Mouse (Mus musculus): Measurements from ENCODE around the gene Erbb4. TPM values are rescaled to one million over a fixed set of nuclear protein-coding genes. Genes with fewer than 3 reads are reported as not detected.

The Erbb4 gene
- polyA plus RNA-seq, 1 experiment from 2014 or later = 0.21 TPM

- DNase-seq (ENCODE audit: low spot score) (no peak), ATAC-seq (ENCODE audit: insufficient number of reproducible peaks, low FRiP score, low TSS enrichment, low read depth) (no peak)
- WGBS = 74% methylated on average over 5 of the region's 5 CpGs
- Histone ChIP-seq H3K4me1 (ENCODE audit: control insufficient read depth, insufficient read depth, low read length) (no peaks in the 10 kb centered on the region), H3K4me2 (ENCODE audit: low read depth, severe bottlenecking) (no peak overlapping the region), H3K27me3 (ENCODE audit: control insufficient read depth, insufficient read depth, low read length) (no peaks in the 10 kb centered on the region), H3K27ac (replicated peaks; ENCODE audit: low read depth, low read length) (no peak overlapping the region), H3K9ac (ENCODE audit: low read length) (no peak overlapping the region), H3K36me3 (ENCODE audit: control insufficient read depth, insufficient read depth, low read length) (no peaks in the 10 kb centered on the region), H3K4me3 (ENCODE audit: low read depth, low read length) (no peak overlapping the region), H3K9me3 (ENCODE audit: control insufficient read depth, low read length) (no peaks in the 10 kb centered on the region)
Observed at GRCm38 (mm10) chr1:68115721-68116120, 992.1 kb downstream of the Erbb4 start.

- no peak overlapping the region for H3K9ac ChIP-seq (ENCODE audit: low read length)
- no peaks in the 10 kb centered on the region for H3K4me1 ChIP-seq (ENCODE audit: control insufficient read depth, insufficient read depth, low read length)
- no peaks in the 10 kb centered on the region for H3K27me3 ChIP-seq (ENCODE audit: control insufficient read depth, insufficient read depth, low read length)
- no peaks in the 10 kb centered on the region for H3K9me3 ChIP-seq (ENCODE audit: control insufficient read depth, low read length)
- H3K4me2 ChIP-seq (ENCODE audit: low read depth, severe bottlenecking) = no peak overlapping the region
- H3K4me3 ChIP-seq (ENCODE audit: low read depth, low read length) = no peak overlapping the region
- no peaks in the 10 kb centered on the region for H3K36me3 ChIP-seq (ENCODE audit: control insufficient read depth, insufficient read depth, low read length)
- WGBS = 58% methylated on average over 3 of the region's 3 CpGs
- ATAC-seq (ENCODE audit: insufficient number of reproducible peaks, low FRiP score, low TSS enrichment, low read depth) (peak; percentile 31; the same call in 1 of the 2 replicates), DNase-seq (ENCODE audit: low spot score) (peak; percentile 49)
- no peak overlapping the region for H3K27ac ChIP-seq (replicated peaks; ENCODE audit: low read depth, low read length)
Observed at GRCm38 (mm10) chr1:68106543-68106860, 1001.4 kb downstream of the Erbb4 start.

GRCm38 (mm10) chr1:68105834-68106542 is 1001.9 kb downstream of the Erbb4 start:
- Histone ChIP-seq H3K36me3 (ENCODE audit: control insufficient read depth, insufficient read depth, low read length) (no peaks in the 10 kb centered on the region), H3K27me3 (ENCODE audit: control insufficient read depth, insufficient read depth, low read length) (no peaks in the 10 kb centered on the region), H3K9ac (ENCODE audit: low read length) (no peak overlapping the region), H3K4me2 (ENCODE audit: low read depth, severe bottlenecking) (no peak overlapping the region), H3K4me3 (ENCODE audit: low read depth, low read length) (no peak overlapping the region), H3K27ac (replicated peaks; ENCODE audit: low read depth, low read length) (no peak overlapping the region), H3K9me3 (ENCODE audit: control insufficient read depth, low read length) (no peaks in the 10 kb centered on the region), H3K4me1 (ENCODE audit: control insufficient read depth, insufficient read depth, low read length) (no peaks in the 10 kb centered on the region)
- WGBS = 49% methylated on average over 7 of the region's 7 CpGs
- no peak for DNase-seq (ENCODE audit: low spot score)
- ATAC-seq (ENCODE audit: insufficient number of reproducible peaks, low FRiP score, low TSS enrichment, low read depth) = 0 out of 2 replicates have a peak, but pooled peaks have one; percentile 26

GRCm38 (mm10) chr1:68089623-68090022 is 1018.2 kb downstream of the Erbb4 start:
- DNase-seq (ENCODE audit: low spot score) (no peak), ATAC-seq (ENCODE audit: insufficient number of reproducible peaks, low FRiP score, low TSS enrichment, low read depth) (no peak)
- H3K36me3 ChIP-seq (ENCODE audit: control insufficient read depth, insufficient read depth, low read length) = no peaks in the 10 kb centered on the region
- H3K9me3 ChIP-seq (ENCODE audit: control insufficient read depth, low read length) = no peaks in the 10 kb centered on the region
- H3K4me3 ChIP-seq (ENCODE audit: low read depth, low read length) = no peak overlapping the region
- WGBS = 74% methylated on average over 1 of the region's 1 CpGs
- no peak overlapping the region for H3K27ac ChIP-seq (replicated peaks; ENCODE audit: low read depth, low read length)
- H3K4me2 ChIP-seq (ENCODE audit: low read depth, severe bottlenecking) = no peak overlapping the region
- no peaks in the 10 kb centered on the region for H3K27me3 ChIP-seq (ENCODE audit: control insufficient read depth, insufficient read depth, low read length)
- H3K4me1 ChIP-seq (ENCODE audit: control insufficient read depth, insufficient read depth, low read length) = no peaks in the 10 kb centered on the region
- H3K9ac ChIP-seq (ENCODE audit: low read length) = no peak overlapping the region

DNA sequence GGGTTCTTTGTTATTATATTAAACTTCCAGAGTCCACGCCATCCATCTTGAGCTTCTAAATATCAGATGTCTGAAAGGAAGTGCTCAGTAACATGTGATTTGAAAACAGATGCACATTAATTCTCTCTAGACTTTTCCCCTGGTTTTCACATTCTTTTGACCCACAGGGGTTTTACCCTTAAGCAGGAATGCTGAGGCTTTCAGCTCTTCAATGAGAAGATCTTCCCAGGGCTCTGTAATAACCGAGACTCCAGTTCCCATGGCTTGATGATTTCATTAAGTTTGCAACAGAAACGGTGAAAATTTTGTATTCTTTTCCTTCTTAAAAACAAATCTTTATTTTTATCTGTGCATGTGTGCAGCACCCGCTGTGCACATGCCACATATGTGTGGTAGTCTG is 1051.4 kb downstream of the Erbb4 start:
- H3K36me3 ChIP-seq (ENCODE audit: control insufficient read depth, insufficient read depth, low read length) = no peaks in the 10 kb centered on the region
- H3K27ac ChIP-seq (replicated peaks; ENCODE audit: low read depth, low read length) = no peak overlapping the region
- WGBS = 81% methylated on average over 4 of the region's 4 CpGs
- DNase-seq (ENCODE audit: low spot score) = no peak
- H3K4me2 ChIP-seq (ENCODE audit: low read depth, severe bottlenecking) = no peak overlapping the region
- H3K9ac ChIP-seq (ENCODE audit: low read length) = no peak overlapping the region
- H3K4me3 ChIP-seq (ENCODE audit: low read depth, low read length) = no peak overlapping the region
- H3K4me1 ChIP-seq (ENCODE audit: control insufficient read depth, insufficient read depth, low read length) = no peaks in the 10 kb centered on the region
- no peaks in the 10 kb centered on the region for H3K9me3 ChIP-seq (ENCODE audit: control insufficient read depth, low read length)
- no peak for ATAC-seq (ENCODE audit: insufficient number of reproducible peaks, low FRiP score, low TSS enrichment, low read depth)
- H3K27me3 ChIP-seq (ENCODE audit: control insufficient read depth, insufficient read depth, low read length) = no peaks in the 10 kb centered on the region

DNA sequence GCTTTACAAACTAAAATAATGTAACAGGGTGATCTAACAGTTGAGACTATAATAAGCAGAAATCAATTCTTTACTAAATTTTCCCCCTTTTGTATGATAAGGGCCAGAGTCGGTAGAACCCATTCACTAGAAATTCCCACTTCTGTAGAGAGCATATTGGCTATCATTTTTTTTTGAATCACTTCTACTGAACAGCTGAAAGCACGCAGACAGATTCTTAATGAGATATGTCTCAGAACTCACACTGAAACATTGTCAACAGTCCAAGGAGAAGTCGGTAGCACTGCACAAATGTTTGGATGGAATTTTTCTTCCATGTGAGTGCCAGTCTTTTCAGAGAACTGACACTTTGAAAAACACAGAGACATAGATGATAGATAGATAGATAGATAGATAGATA is 1053.1 kb downstream of the Erbb4 start:
- no peak overlapping the region for H3K4me3 ChIP-seq (ENCODE audit: low read depth, low read length)
- 89% methylated on average over 3 of the region's 3 CpGs for WGBS
- ATAC-seq (ENCODE audit: insufficient number of reproducible peaks, low FRiP score, low TSS enrichment, low read depth) = no peak
- no peak overlapping the region for H3K27ac ChIP-seq (replicated peaks; ENCODE audit: low read depth, low read length)
- no peaks in the 10 kb centered on the region for H3K27me3 ChIP-seq (ENCODE audit: control insufficient read depth, insufficient read depth, low read length)
- no peaks in the 10 kb centered on the region for H3K36me3 ChIP-seq (ENCODE audit: control insufficient read depth, insufficient read depth, low read length)
- no peaks in the 10 kb centered on the region for H3K9me3 ChIP-seq (ENCODE audit: control insufficient read depth, low read length)
- no peak for DNase-seq (ENCODE audit: low spot score)
- no peak overlapping the region for H3K4me2 ChIP-seq (ENCODE audit: low read depth, severe bottlenecking)
- no peak overlapping the region for H3K9ac ChIP-seq (ENCODE audit: low read length)
- H3K4me1 ChIP-seq (ENCODE audit: control insufficient read depth, insufficient read depth, low read length) = no peaks in the 10 kb centered on the region

DNA sequence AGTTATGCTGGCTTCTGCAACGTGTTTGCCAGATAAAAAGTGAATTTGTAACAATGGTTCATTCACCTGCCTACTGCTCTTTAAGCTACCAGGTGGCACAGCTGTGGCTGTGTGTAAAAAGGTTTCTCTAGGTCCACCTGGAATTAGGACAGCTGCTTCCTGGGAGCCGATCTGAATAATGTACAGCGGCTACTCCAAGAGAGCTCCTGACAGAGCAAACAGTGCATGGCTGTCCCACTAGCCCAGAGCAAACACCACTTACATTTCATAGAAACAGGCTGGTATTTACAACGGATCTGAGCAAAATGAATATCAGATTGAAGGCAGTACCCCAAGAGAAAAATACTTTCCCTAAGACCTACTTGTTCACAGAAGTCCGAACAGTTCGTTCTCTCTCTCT is 1058.0 kb downstream of the Erbb4 start:
- Histone ChIP-seq H3K4me2 (ENCODE audit: low read depth, severe bottlenecking) (no peak overlapping the region), H3K27me3 (ENCODE audit: control insufficient read depth, insufficient read depth, low read length) (no peaks in the 10 kb centered on the region), H3K4me1 (ENCODE audit: control insufficient read depth, insufficient read depth, low read length) (no peaks in the 10 kb centered on the region), H3K9me3 (ENCODE audit: control insufficient read depth, low read length) (no peaks in the 10 kb centered on the region), H3K36me3 (ENCODE audit: control insufficient read depth, insufficient read depth, low read length) (no peaks in the 10 kb centered on the region), H3K27ac (replicated peaks; ENCODE audit: low read depth, low read length) (no peak overlapping the region), H3K9ac (ENCODE audit: low read length) (no peak overlapping the region), H3K4me3 (ENCODE audit: low read depth, low read length) (no peak overlapping the region)
- ATAC-seq (ENCODE audit: insufficient number of reproducible peaks, low FRiP score, low TSS enrichment, low read depth) = no peak
- WGBS = 73% methylated on average over 6 of the region's 6 CpGs
- no peak for DNase-seq (ENCODE audit: low spot score)

GRCm38 (mm10) chr1:68047139-68047538 is 1060.7 kb downstream of the Erbb4 start:
- H3K4me1 ChIP-seq (ENCODE audit: control insufficient read depth, insufficient read depth, low read length) = no peaks in the 10 kb centered on the region
- WGBS = 23% methylated on average over 5 of the region's 5 CpGs
- H3K9me3 ChIP-seq (ENCODE audit: control insufficient read depth, low read length) = no peaks in the 10 kb centered on the region
- H3K27me3 ChIP-seq (ENCODE audit: control insufficient read depth, insufficient read depth, low read length) = no peaks in the 10 kb centered on the region
- peak overlapping the region; percentile 33; the same call in 1 of the 2 replicates for H3K4me2 ChIP-seq (ENCODE audit: low read depth, severe bottlenecking)
- no peak overlapping the region for H3K4me3 ChIP-seq (ENCODE audit: low read depth, low read length)
- DNase-seq (ENCODE audit: low spot score) (peak; percentile 27), ATAC-seq (ENCODE audit: insufficient number of reproducible peaks, low FRiP score, low TSS enrichment, low read depth) (peak; percentile 17; the same call in 1 of the 2 replicates)
- H3K9ac ChIP-seq (ENCODE audit: low read length) = no peak overlapping the region
- no peaks in the 10 kb centered on the region for H3K36me3 ChIP-seq (ENCODE audit: control insufficient read depth, insufficient read depth, low read length)
- no peak overlapping the region for H3K27ac ChIP-seq (replicated peaks; ENCODE audit: low read depth, low read length)

DNA sequence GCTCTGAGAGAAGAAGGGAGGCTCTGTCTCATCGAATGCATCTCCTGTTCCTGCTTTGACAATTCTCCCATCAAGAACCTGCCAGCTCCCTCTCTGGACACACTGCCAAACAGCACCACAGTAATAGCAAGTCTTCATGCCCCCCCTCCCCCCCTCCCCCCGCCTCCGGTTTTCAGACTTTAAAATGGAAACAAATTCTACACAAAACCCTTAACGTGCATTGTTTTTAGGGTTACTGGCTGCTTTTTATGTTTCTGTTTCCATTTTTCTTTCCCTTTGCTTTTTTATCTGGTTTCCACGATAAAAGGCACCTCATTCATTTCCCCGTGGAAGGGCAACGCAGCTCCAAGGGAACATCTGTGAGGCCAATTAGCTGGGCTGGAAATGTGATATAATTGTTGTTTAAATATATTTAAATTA is 1061.3 kb downstream of the Erbb4 start:
- 0 out of 2 replicates have a peak overlapping the region, but pooled peaks have one; percentile 12 for H3K4me3 ChIP-seq (ENCODE audit: low read depth, low read length)
- no peaks in the 10 kb centered on the region for H3K9me3 ChIP-seq (ENCODE audit: control insufficient read depth, low read length)
- H3K4me2 ChIP-seq (ENCODE audit: low read depth, severe bottlenecking) = peak overlapping the region; percentile 33
- H3K27ac ChIP-seq (replicated peaks; ENCODE audit: low read depth, low read length) = no peak overlapping the region
- H3K36me3 ChIP-seq (ENCODE audit: control insufficient read depth, insufficient read depth, low read length) = no peaks in the 10 kb centered on the region
- H3K4me1 ChIP-seq (ENCODE audit: control insufficient read depth, insufficient read depth, low read length) = no peaks in the 10 kb centered on the region
- WGBS = 7% methylated on average over 7 of the region's 7 CpGs
- H3K27me3 ChIP-seq (ENCODE audit: control insufficient read depth, insufficient read depth, low read length) = no peaks in the 10 kb centered on the region
- no peak for ATAC-seq (ENCODE audit: insufficient number of reproducible peaks, low FRiP score, low TSS enrichment, low read depth)
- H3K9ac ChIP-seq (ENCODE audit: low read length) = no peak overlapping the region
- DNase-seq (ENCODE audit: low spot score) = peak; percentile 22

Data from limb, embryonic 11.5 days (tissue).